In the genomic region with DNA sequence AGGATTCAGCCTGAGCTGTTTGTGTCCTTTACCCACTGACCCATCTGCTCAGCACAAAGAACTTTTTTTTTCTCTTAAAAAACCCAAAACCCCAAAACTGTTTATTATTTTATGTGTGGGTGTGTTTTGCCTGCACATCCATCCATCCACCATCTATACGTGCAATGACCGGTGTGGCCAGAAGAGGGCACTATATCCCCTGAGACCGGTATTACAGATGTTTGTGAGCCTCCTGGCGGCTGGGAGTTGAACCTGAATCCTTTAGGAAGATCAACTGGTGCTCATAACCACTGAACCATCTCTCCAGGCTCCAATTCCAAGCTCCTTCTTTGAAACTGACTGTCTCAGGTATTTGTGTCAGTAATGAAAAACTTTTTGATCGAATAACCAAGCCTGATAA, we compare ENCODE assay signal across 7 mouse cellular contexts. TPM values are rescaled to one million over a fixed set of nuclear protein-coding genes. Genes with fewer than 3 reads are reported as not detected.
DNase-seq lines count a peak whose midpoint lies in the region; ATAC-seq and TF ChIP-seq lines count a peak whose summit lies in the region.

No protein-coding gene starts in this region.

- H3K27ac ChIP-seq in layer of hippocampus, adult 2 months: no peak overlapping the region

- no peaks in the 10 kb centered on the region for H3K36me3 ChIP-seq in G1E (replicated peaks)

- no peaks in the 10 kb centered on the region for H3K4me1 ChIP-seq in G1E (ENCODE audit: insufficient read depth, low read depth, low read length)

- H3K9me3 ChIP-seq in G1E (replicated peaks): no peaks in the 10 kb centered on the region

- H3K4me3 ChIP-seq in G1E (ENCODE audit: low read depth, low read length): no peak overlapping the region
- no peak overlapping the region for H3K4me3 ChIP-seq in layer of hippocampus, adult 2 months

- peak; percentile 79 for ATAC-seq in G1E (ENCODE audit: extremely low read depth, insufficient number of reproducible peaks, low FRiP score, poor library complexity, severe bottlenecking)

- peaks cover 9% of the 10 kb centered on the region for H3K27me3 ChIP-seq in G1E (ENCODE audit: insufficient read depth, low read length)

- DNase-seq in CD4-positive, CD25-positive, alpha-beta regulatory T cell, adult 2 months (ENCODE audit: low read depth, low spot score): peak; percentile 92
- no peak for DNase-seq in G1E (ENCODE audit: low spot score)
- peak; percentile 44 to 60 for DNase-seq in cerebellum, postnatal 4 days (ENCODE audit: low spot score in 2 of 2)
- peak; percentile 75 for DNase-seq in heart, adult 8-10 months (ENCODE audit: low spot score)
- peak; percentile 22 to 60 for DNase-seq in layer of hippocampus, adult 2 months (ENCODE audit: low spot score in 2 of 2)
- DNase-seq in lung, postnatal 10 days: peak; percentile 88
- DNase-seq in spleen, adult 12 weeks (ENCODE audit: low spot score): peak; percentile 69

- TF ChIP-seq CTCF in G1E (IDR thresholded peaks at IDR 0.05; ENCODE audit: low read depth, low read length): peak; percentile 92
- TF ChIP-seq CTCF in layer of hippocampus, adult 2 months (conservative IDR thresholded peaks at IDR 0.05): peak; percentile 89

RNA-seq across cellular contexts. Expression of a gene that starts 48.0 kb away (rescaled TPM):
- total RNA-seq in G1E (2014; fragmentation: Nextera tagmentation) (15.7 and 16.2 TPM in 2 replicates), G1E (2017) (31.5 and 32.5 TPM in 2 replicates)
- polyA plus RNA-seq in G1E (2012): 3.8 and 4.9 TPM in 2 replicates
- total RNA-seq in heart, adult 8-10 months (2022): 10 to 100 TPM; 19.3 to 30.9 (median 28.2) TPM
- 10 to 100 TPM; 11.3 TPM for total RNA-seq in layer of hippocampus, adult 2 months (2021)
